Mouse (Mus musculus) MEL (cell line): ENCODE data around the gene Tlr7. TPM values are rescaled to one million over a fixed set of nuclear protein-coding genes. Genes with fewer than 3 reads are reported as not detected.
"Not testable (repeated sequence)": the region's sequence is repeated elsewhere in the genome, so short reads cannot be mapped to it uniquely, and the experiment has no call there.

Experiments used
- DNase-seq: peaks from one replicate; pipeline ENCODE4 v3.0.0; 2011; ENCODE audit warnings: low read depth, low spot score
- H3K27ac ChIP-seq: 2 replicates; pipeline ENCODE4 v1.5.1; 2012; ENCODE audit warnings: low read depth, mild to moderate bottlenecking, control low read depth, low read length, moderate library complexity; ENCODE audit not compliant: control insufficient read depth
- H3K27me3 ChIP-seq, 2 experiments: fragments of 150-350 bp in 1 of 2; sonication (generic) in 1 of 2; 2 replicates each; pipeline ENCODE4 v1.6.1; 2012; ENCODE audit warnings: low read length in 2 of 2, mild to moderate bottlenecking in 2 of 2, improper control_type of control experiment in 1 of 2, moderate library complexity in 1 of 2; ENCODE audit not compliant: insufficient read depth in 2 of 2, control insufficient read depth in 1 of 2
- H3K36me3 ChIP-seq, 2 experiments: 2 replicates each; pipeline ENCODE4 v1.6.1; 2012 to 2014; ENCODE audit warnings: low read length in 2 of 2, improper control_type of control experiment in 1 of 2, inconsistent platforms in 1 of 2, mild to moderate bottlenecking in 1 of 2; ENCODE audit not compliant: insufficient read depth in 2 of 2, control insufficient read depth in 1 of 2
- H3K4me1 ChIP-seq, 2 experiments: fragments of 150-350 bp in 1 of 2; sonication (generic) in 1 of 2; 2 replicates each; pipeline ENCODE4 v1.6.1; 2012; ENCODE audit warnings: low read length in 2 of 2, improper control_type of control experiment in 1 of 2, mild to moderate bottlenecking in 1 of 2; ENCODE audit not compliant: insufficient read depth in 2 of 2, control insufficient read depth in 1 of 2
- H3K4me3 ChIP-seq, 2 experiments: fragments of 150-350 bp in 1 of 2; sonication (generic) in 1 of 2; 2 replicates each; pipeline ENCODE4 v1.5.1; 2012; ENCODE audit warnings: low read depth in 2 of 2, low read length in 2 of 2, mild to moderate bottlenecking in 2 of 2, moderate library complexity in 2 of 2, control low read depth in 1 of 2, improper control_type of control experiment in 1 of 2; ENCODE audit not compliant: control insufficient read depth in 1 of 2, insufficient read depth in 1 of 2
- H3K79me2 ChIP-seq: 2 replicates; pipeline ENCODE4 v1.6.1; 2012; ENCODE audit warnings: mild to moderate bottlenecking, low read length, moderate library complexity; ENCODE audit not compliant: control insufficient read depth, poor library complexity, insufficient read depth
- H3K9ac ChIP-seq: 2 replicates; pipeline ENCODE4 v1.6.1; 2012; ENCODE audit warnings: low read depth, mild to moderate bottlenecking, control low read depth, low read length, moderate library complexity; ENCODE audit not compliant: control insufficient read depth, poor library complexity, severe bottlenecking
- H3K9me3 ChIP-seq: fragments of 150-350 bp; sonication (generic); replicated peaks from 2 replicates; pipeline ENCODE4 v1.6.1; 2012; ENCODE audit warnings: mild to moderate bottlenecking, low read length, improper control_type of control experiment, moderate library complexity; ENCODE audit not compliant: insufficient read depth
- BHLHE40 ChIP-seq: IDR thresholded peaks from 2 replicates; pipeline ENCODE4 v1.6.1; 2012; ENCODE audit warnings: low read depth, mild to moderate bottlenecking, inconsistent platforms, low read length, improper control_type of control experiment, borderline replicate concordance
- CHD2 ChIP-seq: IDR thresholded peaks from 2 replicates; pipeline ENCODE4 v1.6.1; 2011; ENCODE audit warnings: low read length, improper control_type of control experiment
- CTCF ChIP-seq, 3 experiments: IDR thresholded peaks in 2 of 3; conservative IDR thresholded peaks in 1 of 3; 2 replicates each; pipeline ENCODE4 v1.5.1; 2011 to 2012; ENCODE audit warnings: low read length in 3 of 3, low read depth in 2 of 3, mild to moderate bottlenecking in 2 of 3, improper control_type of control experiment in 1 of 3, inconsistent platforms in 1 of 3, mixed read lengths in 1 of 3, moderate library complexity in 1 of 3; ENCODE audit not compliant: control insufficient read depth in 1 of 3, insufficient read depth in 1 of 3, poor library complexity in 1 of 3, severe bottlenecking in 1 of 3
- GABPA ChIP-seq: IDR thresholded peaks from 2 replicates; pipeline ENCODE4 v1.6.1; 2012; ENCODE audit warnings: low read depth, mild to moderate bottlenecking, inconsistent platforms, low read length, improper control_type of control experiment, moderate library complexity
- GATA1 ChIP-seq: IDR thresholded peaks from 2 replicates; pipeline ENCODE4 v1.6.1; 2011; ENCODE audit warnings: low read depth, low read length, improper control_type of control experiment
- MXI1 ChIP-seq: IDR thresholded peaks from 2 replicates; pipeline ENCODE4 v1.6.1; 2011; ENCODE audit warnings: mild to moderate bottlenecking, low read depth, low read length, improper control_type of control experiment
- NRF1 ChIP-seq: IDR thresholded peaks from 2 replicates; pipeline ENCODE4 v1.6.1; 2014; ENCODE audit warnings: low read depth, mild to moderate bottlenecking, inconsistent platforms, low read length, improper control_type of control experiment, moderate library complexity; ENCODE audit not compliant: poor library complexity, insufficient read depth, severe bottlenecking
- POLR2AphosphoS5 ChIP-seq: IDR thresholded peaks from 2 replicates; pipeline ENCODE4 v1.6.1; 2012; ENCODE audit warnings: low read depth, borderline replicate concordance, mild to moderate bottlenecking, inconsistent platforms, low read length, moderate library complexity, mixed read lengths
- TAL1 ChIP-seq: IDR thresholded peaks from 2 replicates; pipeline ENCODE4 v1.6.1; 2012; ENCODE audit warnings: mild to moderate bottlenecking, inconsistent platforms, low read length, moderate library complexity, mixed read lengths
- TBP ChIP-seq: IDR thresholded peaks from 2 replicates; pipeline ENCODE4 v1.8.0; 2011; ENCODE audit warnings: low read depth, low read length, improper control_type of control experiment
- USF2 ChIP-seq, 2 experiments: IDR thresholded peaks; 2 replicates each; pipeline ENCODE4 v1.6.1; 2011 to 2012; ENCODE audit warnings: improper control_type of control experiment in 2 of 2, low read length in 2 of 2, borderline replicate concordance in 1 of 2, inconsistent platforms in 1 of 2, low read depth in 1 of 2, mild to moderate bottlenecking in 1 of 2; ENCODE audit not compliant: insufficient read depth in 1 of 2
- polyA plus RNA-seq, 2 experiments: library from polyadenylated mRNA; stranded (reverse) in 1 of 2; unstranded in 1 of 2; fragments of >175 nt in 1 of 2; fragments of >200 nt in 1 of 2; gene quantifications; 2 replicates each; pipeline versions ENCODE4 v1.2.1 to v1.2.4; 2012; ENCODE audit warnings: low replicate concordance in 2 of 2, low read depth in 1 of 2; ENCODE audit not compliant: insufficient read length in 2 of 2, insufficient read depth in 1 of 2, missing spikeins in 1 of 2
- total RNA-seq: library from RNA; depleted of rRNA; stranded (reverse); fragments of 300-350 nt; gene quantifications from 2 replicates; pipeline ENCODE4 v1.2.3, GENCODE M21; 2012; rRNA removed

The Tlr7 gene
- total RNA-seq (not detected in 2 replicates), polyA plus RNA-seq (not detected)

- no peak within 1 kb of the TSS for H3K27ac ChIP-seq
- no peak within 1 kb of the TSS for H3K9ac ChIP-seq
- no peaks in the 10 kb centered on the region for H3K27me3 ChIP-seq
- TF ChIP-seq USF2 (IDR thresholded peaks at IDR 0.05; ENCODE audit: borderline replicate concordance in 1 of 2, insufficient read depth in 1 of 2, low read depth in 1 of 2, low read length in 2 of 2) (no peak), MXI1 (no peak)
- TF ChIP-seq, all 39 proteins: peak for 0
- Histone ChIP-seq H3K36me3 (no peaks in the 10 kb centered on the region), H3K4me3 (no peak within 1 kb of the TSS), H3K9me3 (no peaks in the 10 kb centered on the region), H3K79me2 (no peaks in the 10 kb centered on the region), H3K4me1 (no peaks in the 10 kb centered on the region)
- no peak for DNase-seq
Observed at GRCm38 (mm10) chrX:167330399-167330798, at the start of gene Tlr7. Tlr7 (minus strand) TSS chrX:167330558.

DNA sequence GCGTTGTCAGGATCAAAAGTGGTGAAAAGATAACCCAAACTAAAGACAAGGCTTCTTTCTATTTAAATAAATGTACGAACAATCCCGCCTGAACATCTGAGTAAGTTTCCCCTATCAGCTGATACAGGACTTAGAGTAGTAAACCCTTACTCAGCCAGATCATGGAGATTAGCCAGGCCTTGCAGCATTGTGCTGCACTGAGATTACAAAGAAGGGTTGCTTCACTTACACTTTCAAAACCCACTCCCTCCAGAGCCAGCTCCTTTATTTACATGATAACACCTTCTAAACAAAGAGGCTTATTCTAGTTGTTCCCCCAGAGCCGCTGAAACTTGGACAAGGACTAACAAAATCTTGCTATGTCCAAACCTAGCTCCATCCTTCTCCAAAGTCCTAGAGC lies 49.7 kb upstream of the Tlr7 start:
- Histone ChIP-seq H3K9me3 (no peaks in the 10 kb centered on the region), H3K27me3 (no peaks in the 10 kb centered on the region), H3K4me1 (no peaks in the 10 kb centered on the region), H3K27ac (no peak overlapping the region), H3K36me3 (no peaks in the 10 kb centered on the region), H3K79me2 (no peaks in the 10 kb centered on the region), H3K4me3 (no peak overlapping the region), H3K9ac (no peak overlapping the region)
- no peak for TF ChIP-seq GABPA
- TF ChIP-seq TAL1 = no peak
- TF ChIP-seq NRF1 = no peak
- no peak for TF ChIP-seq GATA1
- no peak for TF ChIP-seq TBP
- TF ChIP-seq POLR2AphosphoS5 = no peak
- no peak for TF ChIP-seq BHLHE40
- TF ChIP-seq CHD2 = no peak
- TF ChIP-seq CTCF (IDR thresholded peaks at IDR 0.05 in 2 of 3, conservative IDR thresholded peaks at IDR 0.05 in 1 of 3; ENCODE audit: control insufficient read depth in 1 of 3, insufficient read depth in 1 of 3, low read depth in 2 of 3, low read length in 3 of 3, poor library complexity in 1 of 3, severe bottlenecking in 1 of 3) = no peak
- no peak for DNase-seq

- not testable (repeated sequence) for H3K79me2 ChIP-seq, H3K4me3 ChIP-seq, H3K9me3 ChIP-seq, H3K27me3 ChIP-seq, H3K36me3 ChIP-seq, H3K4me1 ChIP-seq, H3K9ac ChIP-seq, DNase-seq, H3K27ac ChIP-seq
Observed at GRCm38 (mm10) chrX:167361231-167361630, 30.9 kb upstream of the Tlr7 start.
